Mouse (Mus musculus) MEL (cell line): ENCODE measurements at regions not wholly inside any gene's neighbourhood (a gene's known extent, or its start where the extent isn't known, plus 50 kb on each side); places are given as distances from the start of the nearest gene placed in this dataset.

Source experiments
- CTCF ChIP-seq, 3 experiments: IDR thresholded peaks in 2 of 3; conservative IDR thresholded peaks in 1 of 3; 2 replicates each; pipeline ENCODE4 v1.5.1; 2011 to 2012; ENCODE audit warnings: low read length in 3 of 3, low read depth in 2 of 3, mild to moderate bottlenecking in 2 of 3, improper control_type of control experiment in 1 of 3, inconsistent platforms in 1 of 3, mixed read lengths in 1 of 3, moderate library complexity in 1 of 3; ENCODE audit not compliant: control insufficient read depth in 1 of 3, insufficient read depth in 1 of 3, poor library complexity in 1 of 3, severe bottlenecking in 1 of 3
- EP300 ChIP-seq, 2 experiments: IDR thresholded peaks; 2 replicates each; pipeline ENCODE4 v1.6.1; 2011; ENCODE audit warnings: improper control_type of control experiment in 2 of 2, low read length in 2 of 2, low read depth in 1 of 2, mild to moderate bottlenecking in 1 of 2
- ETS1 ChIP-seq: IDR thresholded peaks from 2 replicates; pipeline ENCODE4 v1.6.1; 2012; ENCODE audit warnings: low read depth, mild to moderate bottlenecking, inconsistent platforms, low read length, improper control_type of control experiment, moderate library complexity
- GATA1 ChIP-seq: IDR thresholded peaks from 2 replicates; pipeline ENCODE4 v1.6.1; 2011; ENCODE audit warnings: low read depth, low read length, improper control_type of control experiment
- JUND ChIP-seq: IDR thresholded peaks from 2 replicates; pipeline ENCODE4 v1.6.1; 2011; ENCODE audit warnings: low read depth, mild to moderate bottlenecking, improper control_type of control experiment, low read length
- MAX ChIP-seq: IDR thresholded peaks from 2 replicates; pipeline ENCODE4 v1.6.1; 2011; ENCODE audit warnings: low read length, improper control_type of control experiment
- TAL1 ChIP-seq: IDR thresholded peaks from 2 replicates; pipeline ENCODE4 v1.6.1; 2012; ENCODE audit warnings: mild to moderate bottlenecking, inconsistent platforms, low read length, moderate library complexity, mixed read lengths
- TBP ChIP-seq: IDR thresholded peaks from 2 replicates; pipeline ENCODE4 v1.8.0; 2011; ENCODE audit warnings: low read depth, low read length, improper control_type of control experiment

- TF ChIP-seq JUND (no peak), TBP (no peak), ETS1 (no peak), GATA1 (no peak), TAL1 (no peak), EP300 (IDR thresholded peaks at IDR 0.05; ENCODE audit: low read depth in 1 of 2, low read length in 2 of 2) (no peak), MAX (no peak), CTCF (IDR thresholded peaks at IDR 0.05 in 2 of 3, conservative IDR thresholded peaks at IDR 0.05 in 1 of 3; ENCODE audit: control insufficient read depth in 1 of 3, insufficient read depth in 1 of 3, low read depth in 2 of 3, low read length in 3 of 3, poor library complexity in 1 of 3, severe bottlenecking in 1 of 3) (no peak)
These were observed 328.4 kb upstream of the Adgrl2 start for GRCm38 (mm10) chr3:149318728-149319127.
